Mouse (Mus musculus) embryo, embryonic 11 days (tissue): ENCODE data around the gene Thsd4.

Experiments
- DNase-seq: peaks from one replicate; pipeline ENCODE4 v3.0.0-alpha.2; 2015

The Thsd4 gene

DNA sequence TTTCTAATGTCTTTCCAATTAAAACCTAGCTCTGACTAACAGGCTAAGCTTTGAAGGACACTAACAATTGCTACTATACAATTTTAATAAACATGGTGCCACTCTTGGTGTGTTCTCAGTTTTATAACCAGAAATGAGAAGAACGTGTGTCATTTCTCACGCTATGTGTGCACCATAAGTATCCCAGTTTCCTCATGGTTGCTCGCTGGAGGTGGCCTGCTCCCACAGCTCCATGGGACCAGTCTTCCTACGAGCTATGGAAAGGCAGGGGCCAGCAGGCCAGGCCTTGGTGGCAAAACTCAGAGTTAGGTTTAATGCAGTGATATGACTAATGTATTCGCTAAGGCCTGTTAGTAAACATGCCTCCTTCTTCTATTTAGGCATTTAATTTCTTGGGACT lies 468.7 kb downstream of the Thsd4 start:
- DNase-seq = no peak

GRCm38 (mm10) chr9:60052415-60052814 lies 469.4 kb downstream of the Thsd4 start:
- DNase-seq = no peak

DNA sequence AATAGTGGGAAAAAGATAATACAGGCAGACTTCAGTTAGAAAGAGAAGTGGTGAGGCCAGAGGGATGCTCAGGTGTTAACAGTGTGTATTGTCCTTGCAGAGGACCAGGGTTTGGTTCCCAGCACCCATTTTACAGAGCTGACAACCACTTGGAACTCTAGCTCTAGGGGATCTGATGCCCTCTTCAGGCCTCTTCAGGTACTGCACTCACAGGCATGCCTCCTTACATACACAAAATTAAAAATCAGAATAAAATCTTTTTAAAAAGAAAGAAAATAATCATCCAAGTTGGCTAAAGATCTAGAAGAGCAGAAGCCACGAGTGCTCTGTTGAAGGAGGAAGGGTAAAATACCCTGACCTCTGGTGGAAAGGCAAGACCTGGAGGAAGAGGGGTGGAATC lies 478.7 kb downstream of the Thsd4 start:
- DNase-seq = no peak

DNA sequence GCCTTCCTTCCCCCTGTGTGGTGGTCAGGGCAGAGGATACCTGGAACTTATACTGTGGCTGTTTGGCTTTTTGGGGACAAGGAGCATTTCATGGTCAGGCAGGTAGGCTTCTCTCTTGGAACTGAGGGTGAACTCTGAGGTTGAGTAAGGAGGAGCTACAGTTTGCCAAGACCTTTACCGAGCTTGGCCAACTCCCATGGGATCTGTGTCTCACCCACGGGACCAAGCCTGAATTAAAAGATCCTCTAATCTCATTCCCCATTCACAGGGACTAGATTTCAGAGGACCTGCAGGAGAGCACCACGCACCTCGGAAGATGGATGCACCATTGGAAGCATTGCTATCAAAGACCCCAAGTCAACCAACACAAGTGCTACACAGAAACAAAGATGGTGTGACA lies 487.0 kb downstream of the Thsd4 start:
- no peak for DNase-seq

DNA sequence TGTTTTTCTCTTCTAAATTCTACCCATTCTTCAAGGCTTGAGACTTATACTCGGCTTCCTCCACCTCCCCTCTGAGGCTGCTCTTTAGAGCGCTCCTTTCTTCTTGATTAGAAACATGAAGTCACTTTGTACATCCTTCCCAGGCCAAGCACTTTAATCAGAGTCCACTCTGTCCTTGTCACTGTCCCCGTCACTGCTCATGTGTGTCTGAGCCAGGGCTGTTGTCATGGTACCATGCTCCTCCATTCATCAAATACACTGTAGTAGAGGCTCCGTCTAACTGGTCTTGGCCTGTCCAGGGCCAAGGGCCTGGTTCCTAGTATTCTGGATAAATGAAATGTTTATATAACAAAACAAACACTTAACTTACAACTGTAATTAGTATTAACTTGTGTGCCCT lies 494.6 kb downstream of the Thsd4 start:
- no peak for DNase-seq

DNA sequence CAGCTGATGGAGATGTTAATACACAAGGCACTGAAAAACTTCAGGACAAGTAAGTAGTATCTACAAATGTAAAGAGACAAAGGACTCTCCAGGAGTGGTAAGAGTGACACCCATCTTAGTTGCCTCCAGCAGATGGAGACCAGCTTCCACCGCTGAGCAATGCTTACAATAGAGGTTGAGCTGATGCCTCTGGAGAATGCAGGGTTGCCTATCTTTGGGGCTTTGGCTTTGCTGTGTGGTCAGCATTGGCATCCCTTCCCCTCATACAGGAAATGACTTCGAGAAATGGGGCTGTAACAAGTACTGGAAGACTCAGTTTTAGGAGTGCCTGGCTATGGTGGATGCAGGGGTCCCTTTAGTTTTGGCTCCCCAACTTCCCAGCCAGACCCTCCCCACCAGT lies 495.1 kb downstream of the Thsd4 start:
- DNase-seq = no peak

DNA sequence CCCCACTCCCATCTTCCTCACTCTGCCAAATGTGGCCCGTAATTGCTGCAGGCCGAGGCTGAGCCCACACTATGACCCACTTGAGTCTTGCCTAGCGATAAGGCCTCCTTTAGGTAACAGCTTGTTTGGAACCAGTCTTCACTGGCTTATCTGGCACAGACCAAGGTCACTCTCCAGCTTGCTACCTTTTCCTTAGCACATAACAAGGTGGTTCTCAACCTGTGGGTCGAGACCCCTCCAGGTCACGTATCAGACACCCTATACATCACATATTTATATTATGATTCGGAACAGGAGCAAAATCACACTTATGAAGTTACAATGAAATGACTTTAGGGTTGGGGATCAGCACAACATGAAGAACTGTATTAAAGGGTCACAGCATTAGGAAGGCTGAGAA lies 495.9 kb downstream of the Thsd4 start:
- DNase-seq = no peak

DNA sequence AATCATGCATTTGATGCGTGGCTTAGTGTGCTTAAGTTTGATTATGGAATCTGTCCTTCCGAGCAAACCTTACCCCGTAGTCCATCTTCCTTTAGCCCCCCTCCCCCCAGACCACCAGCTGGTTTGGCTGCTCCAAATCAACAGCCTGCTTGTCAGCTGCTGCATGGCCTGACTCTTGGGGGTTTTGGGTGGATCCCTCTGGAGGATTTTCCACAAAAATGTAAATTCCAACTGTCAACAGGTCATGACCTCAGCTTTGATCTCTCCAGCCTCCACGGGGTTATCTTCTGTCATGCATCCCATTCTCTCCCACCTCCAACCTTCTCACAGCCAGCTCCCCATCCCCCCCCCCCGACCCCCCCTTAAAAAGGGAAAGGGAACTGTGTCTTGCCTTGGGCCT lies 496.9 kb downstream of the Thsd4 start:
- DNase-seq = peak; percentile 71

- no peak for DNase-seq
Measured at GRCm38 (mm10) chr9:60024545-60024944, 497.3 kb downstream of the Thsd4 start.

- no peak for DNase-seq
Measured at GRCm38 (mm10) chr9:60022331-60022730, 499.5 kb downstream of the Thsd4 start.

GRCm38 (mm10) chr9:60020444-60020843 lies 501.4 kb downstream of the Thsd4 start:
- DNase-seq = no peak

- no peak for DNase-seq
Measured at GRCm38 (mm10) chr9:60010285-60010684, 511.6 kb downstream of the Thsd4 start.

GRCm38 (mm10) chr9:60008936-60009335 lies 512.9 kb downstream of the Thsd4 start:
- DNase-seq = no peak

GRCm38 (mm10) chr9:60002323-60002722 lies 519.5 kb downstream of the Thsd4 start:
- DNase-seq = no peak

DNA sequence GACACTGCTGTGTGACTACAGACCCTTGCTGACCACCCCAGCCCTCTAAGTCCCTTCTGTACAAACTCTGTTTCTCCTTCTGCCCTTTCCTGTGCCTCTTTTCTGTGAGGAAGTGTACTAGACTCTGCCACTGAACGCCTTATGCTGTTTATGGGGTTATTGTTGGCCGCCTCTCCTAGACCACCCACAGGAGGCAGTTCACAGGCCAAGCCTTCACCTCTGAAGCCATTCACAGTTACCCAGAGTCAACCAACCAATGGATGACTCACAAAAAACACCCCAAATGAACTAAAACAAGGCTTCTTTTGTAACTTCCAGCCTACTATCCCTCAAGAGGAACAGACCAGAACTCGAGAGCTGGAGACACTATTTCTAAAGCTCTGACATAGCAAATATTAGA lies 520.4 kb downstream of the Thsd4 start:
- DNase-seq = no peak

DNA sequence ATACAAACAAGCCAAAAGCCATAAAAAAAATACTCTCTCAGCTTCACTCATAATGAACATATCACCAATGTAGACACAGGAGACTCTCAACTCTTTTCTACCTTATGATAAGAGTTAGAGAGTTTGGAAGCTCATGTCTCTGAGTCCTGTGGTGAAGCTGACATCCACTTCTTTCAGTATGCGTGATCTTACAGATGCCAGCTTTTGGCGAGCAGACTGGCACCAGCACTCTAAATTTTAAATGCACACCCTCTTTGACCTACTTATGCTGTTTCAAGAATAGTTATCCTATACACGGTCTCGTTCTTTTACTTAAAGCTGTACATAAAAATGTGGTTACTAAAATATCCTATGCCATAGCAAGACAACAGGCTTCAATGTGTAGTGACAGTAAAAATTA lies 524.1 kb downstream of the Thsd4 start:
- DNase-seq = no peak

- DNase-seq = no peak
Measured at GRCm38 (mm10) chr9:59991407-59991806, 530.4 kb downstream of the Thsd4 start.

- DNase-seq = peak; percentile 75
Measured at GRCm38 (mm10) chr9:59989864-59990263, 532.0 kb downstream of the Thsd4 start.

GRCm38 (mm10) chr9:59985900-59986572 lies 535.8 kb downstream of the Thsd4 start:
- DNase-seq = no peak

DNA sequence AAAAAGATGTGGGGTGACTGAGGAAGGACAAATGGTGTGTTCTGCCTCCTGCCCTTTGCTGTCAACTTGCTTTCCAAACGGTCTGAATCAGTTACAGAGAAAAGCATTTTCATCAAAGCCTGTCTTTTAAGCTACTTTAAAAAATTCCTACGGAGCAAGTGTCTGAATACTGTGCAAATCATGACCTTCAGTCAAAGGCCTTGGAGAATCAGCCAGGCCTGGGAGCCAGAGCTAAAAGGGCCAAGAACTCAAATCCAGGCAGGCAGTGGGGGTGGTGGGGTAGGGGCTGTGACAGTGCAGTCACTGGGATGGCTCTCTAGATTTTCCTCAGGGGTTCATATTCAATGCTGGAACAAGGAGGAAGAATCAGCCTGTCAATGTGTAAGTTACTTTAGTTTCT lies 540.7 kb downstream of the Thsd4 start:
- no peak for DNase-seq

GRCm38 (mm10) chr9:59971263-59971662 lies 550.6 kb downstream of the Thsd4 start:
- no peak for DNase-seq

- DNase-seq = peak; percentile 86
Measured at GRCm38 (mm10) chr9:59969383-59969782, 552.5 kb downstream of the Thsd4 start.

- DNase-seq = no peak
Measured at GRCm38 (mm10) chr9:59965046-59965445, 556.8 kb downstream of the Thsd4 start.

DNA sequence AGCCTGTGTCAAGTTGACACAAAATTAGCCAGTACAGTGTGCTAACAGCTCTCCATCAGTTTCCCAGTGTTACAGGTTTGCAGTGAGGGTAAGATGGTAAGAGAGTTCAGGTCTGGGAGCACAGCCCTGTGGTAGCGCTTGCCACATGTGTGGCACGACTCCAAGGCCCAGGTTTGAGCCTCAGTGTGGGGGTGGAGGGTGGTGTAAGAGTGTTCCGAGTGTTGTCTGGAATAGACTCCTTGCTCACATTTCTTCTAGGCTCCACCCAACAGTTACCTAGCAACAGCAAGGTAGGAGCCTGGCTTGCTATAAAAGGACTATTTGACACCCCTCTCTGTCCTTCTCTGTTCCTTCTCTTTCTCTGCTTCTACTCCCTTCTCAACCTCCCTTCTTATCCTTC lies 557.5 kb downstream of the Thsd4 start:
- DNase-seq = no peak

DNA sequence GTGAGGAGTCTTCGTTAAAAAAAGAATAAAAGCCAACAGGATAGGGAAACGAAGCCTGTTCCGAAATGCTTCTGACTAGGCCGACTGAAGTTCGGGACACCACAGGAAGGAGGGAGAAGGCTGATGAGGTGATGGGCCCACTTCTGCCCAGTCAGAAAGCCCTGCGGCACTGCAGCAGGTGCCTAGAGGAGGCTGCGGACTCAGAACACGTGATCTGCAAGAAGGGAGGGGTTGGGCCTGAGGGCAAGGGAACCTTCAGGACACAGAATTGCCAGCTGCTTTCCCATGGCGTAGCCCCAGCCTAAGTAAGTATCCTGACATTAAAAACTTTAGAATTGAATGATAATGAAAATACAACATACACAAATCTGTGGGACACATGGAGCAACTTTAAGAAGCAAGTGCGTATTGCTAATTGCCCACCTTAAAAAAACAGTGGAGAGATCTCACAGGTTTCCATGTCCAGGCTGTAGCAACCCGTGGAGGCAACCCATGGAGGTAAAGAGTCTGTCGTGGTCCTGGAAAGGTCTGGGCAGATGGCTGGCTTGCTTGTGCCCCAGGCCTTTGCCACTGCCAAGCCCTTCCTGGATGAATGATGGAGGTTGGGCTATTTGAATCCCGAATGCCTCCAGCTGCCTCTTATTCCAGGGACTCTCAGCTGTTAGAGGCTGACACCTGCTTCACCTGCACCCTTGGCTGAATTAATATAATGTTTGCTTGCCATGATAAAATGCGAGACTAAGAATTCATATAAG lies 560.5 kb downstream of the Thsd4 start:
- no peak for DNase-seq
